Mouse (Mus musculus) MEL (cell line): ENCODE results near the gene H2-Ob. TPM values are rescaled to one million over a fixed set of nuclear protein-coding genes. Genes with fewer than 3 reads are reported as not detected.

Source experiments
- DNase-seq: peaks from one replicate; pipeline ENCODE4 v3.0.0; 2011; ENCODE audit warnings: low read depth, low spot score
- H3K27ac ChIP-seq: 2 replicates; pipeline ENCODE4 v1.5.1; 2012; ENCODE audit warnings: low read depth, mild to moderate bottlenecking, control low read depth, low read length, moderate library complexity; ENCODE audit not compliant: control insufficient read depth
- H3K27me3 ChIP-seq, 2 experiments: fragments of 150-350 bp in 1 of 2; sonication (generic) in 1 of 2; 2 replicates each; pipeline ENCODE4 v1.6.1; 2012; ENCODE audit warnings: low read length in 2 of 2, mild to moderate bottlenecking in 2 of 2, improper control_type of control experiment in 1 of 2, moderate library complexity in 1 of 2; ENCODE audit not compliant: insufficient read depth in 2 of 2, control insufficient read depth in 1 of 2
- H3K36me3 ChIP-seq, 2 experiments: 2 replicates each; pipeline ENCODE4 v1.6.1; 2012 to 2014; ENCODE audit warnings: low read length in 2 of 2, improper control_type of control experiment in 1 of 2, inconsistent platforms in 1 of 2, mild to moderate bottlenecking in 1 of 2; ENCODE audit not compliant: insufficient read depth in 2 of 2, control insufficient read depth in 1 of 2
- H3K4me1 ChIP-seq, 2 experiments: fragments of 150-350 bp in 1 of 2; sonication (generic) in 1 of 2; 2 replicates each; pipeline ENCODE4 v1.6.1; 2012; ENCODE audit warnings: low read length in 2 of 2, improper control_type of control experiment in 1 of 2, mild to moderate bottlenecking in 1 of 2; ENCODE audit not compliant: insufficient read depth in 2 of 2, control insufficient read depth in 1 of 2
- H3K4me3 ChIP-seq, 2 experiments: fragments of 150-350 bp in 1 of 2; sonication (generic) in 1 of 2; 2 replicates each; pipeline ENCODE4 v1.5.1; 2012; ENCODE audit warnings: low read depth in 2 of 2, low read length in 2 of 2, mild to moderate bottlenecking in 2 of 2, moderate library complexity in 2 of 2, control low read depth in 1 of 2, improper control_type of control experiment in 1 of 2; ENCODE audit not compliant: control insufficient read depth in 1 of 2, insufficient read depth in 1 of 2
- H3K79me2 ChIP-seq: 2 replicates; pipeline ENCODE4 v1.6.1; 2012; ENCODE audit warnings: mild to moderate bottlenecking, low read length, moderate library complexity; ENCODE audit not compliant: control insufficient read depth, poor library complexity, insufficient read depth
- H3K9ac ChIP-seq: 2 replicates; pipeline ENCODE4 v1.6.1; 2012; ENCODE audit warnings: low read depth, mild to moderate bottlenecking, control low read depth, low read length, moderate library complexity; ENCODE audit not compliant: control insufficient read depth, poor library complexity, severe bottlenecking
- H3K9me3 ChIP-seq: fragments of 150-350 bp; sonication (generic); replicated peaks from 2 replicates; pipeline ENCODE4 v1.6.1; 2012; ENCODE audit warnings: mild to moderate bottlenecking, low read length, improper control_type of control experiment, moderate library complexity; ENCODE audit not compliant: insufficient read depth
- CHD1 ChIP-seq: IDR thresholded peaks from 2 replicates; pipeline ENCODE4 v1.6.1; 2012; ENCODE audit warnings: low read depth, mild to moderate bottlenecking, inconsistent platforms, low read length, improper control_type of control experiment
- CHD2 ChIP-seq: IDR thresholded peaks from 2 replicates; pipeline ENCODE4 v1.6.1; 2011; ENCODE audit warnings: low read length, improper control_type of control experiment
- E2F4 ChIP-seq: IDR thresholded peaks from 2 replicates; pipeline ENCODE4 v1.6.1; 2011; ENCODE audit warnings: low read depth, low read length, improper control_type of control experiment, borderline replicate concordance
- ELF1 ChIP-seq: IDR thresholded peaks from 2 replicates; pipeline ENCODE4 v1.6.1; 2014; ENCODE audit warnings: low read depth, mild to moderate bottlenecking, inconsistent platforms, low read length, improper control_type of control experiment, moderate library complexity
- ETS1 ChIP-seq: IDR thresholded peaks from 2 replicates; pipeline ENCODE4 v1.6.1; 2012; ENCODE audit warnings: low read depth, mild to moderate bottlenecking, inconsistent platforms, low read length, improper control_type of control experiment, moderate library complexity
- GABPA ChIP-seq: IDR thresholded peaks from 2 replicates; pipeline ENCODE4 v1.6.1; 2012; ENCODE audit warnings: low read depth, mild to moderate bottlenecking, inconsistent platforms, low read length, improper control_type of control experiment, moderate library complexity
- GATA1 ChIP-seq: IDR thresholded peaks from 2 replicates; pipeline ENCODE4 v1.6.1; 2011; ENCODE audit warnings: low read depth, low read length, improper control_type of control experiment
- JUND ChIP-seq: IDR thresholded peaks from 2 replicates; pipeline ENCODE4 v1.6.1; 2011; ENCODE audit warnings: low read depth, mild to moderate bottlenecking, improper control_type of control experiment, low read length
- KAT2A ChIP-seq: conservative IDR thresholded peaks from 2 replicates; pipeline ENCODE4 v1.6.1; 2012; ENCODE audit warnings: low read depth, low read length, improper control_type of control experiment, inconsistent platforms
- MAFK ChIP-seq: IDR thresholded peaks from 2 replicates; pipeline ENCODE4 v1.6.1; 2011; ENCODE audit warnings: low read depth, mild to moderate bottlenecking, low read length, improper control_type of control experiment, borderline replicate concordance
- MAX ChIP-seq: IDR thresholded peaks from 2 replicates; pipeline ENCODE4 v1.6.1; 2011; ENCODE audit warnings: low read length, improper control_type of control experiment
- MXI1 ChIP-seq: IDR thresholded peaks from 2 replicates; pipeline ENCODE4 v1.6.1; 2011; ENCODE audit warnings: mild to moderate bottlenecking, low read depth, low read length, improper control_type of control experiment
- MYB ChIP-seq: IDR thresholded peaks from 2 replicates; pipeline ENCODE4 v1.6.1; 2011; ENCODE audit warnings: mild to moderate bottlenecking, low read depth, low read length, improper control_type of control experiment
- NRF1 ChIP-seq: IDR thresholded peaks from 2 replicates; pipeline ENCODE4 v1.6.1; 2014; ENCODE audit warnings: low read depth, mild to moderate bottlenecking, inconsistent platforms, low read length, improper control_type of control experiment, moderate library complexity; ENCODE audit not compliant: poor library complexity, insufficient read depth, severe bottlenecking
- POLR2A ChIP-seq, 2 experiments: IDR thresholded peaks; 2 replicates each; pipeline ENCODE4 v1.6.1; 2011 to 2012; ENCODE audit warnings: low read length in 2 of 2, mild to moderate bottlenecking in 2 of 2, control low read depth in 1 of 2, improper control_type of control experiment in 1 of 2, low read depth in 1 of 2, moderate library complexity in 1 of 2; ENCODE audit not compliant: control insufficient read depth in 1 of 2, insufficient read depth in 1 of 2, poor library complexity in 1 of 2
- POLR2AphosphoS2 ChIP-seq: IDR thresholded peaks from 2 replicates; pipeline ENCODE4 v1.6.1; 2011; ENCODE audit warnings: low read length, improper control_type of control experiment
- POLR2AphosphoS5 ChIP-seq: IDR thresholded peaks from 2 replicates; pipeline ENCODE4 v1.6.1; 2012; ENCODE audit warnings: low read depth, borderline replicate concordance, mild to moderate bottlenecking, inconsistent platforms, low read length, moderate library complexity, mixed read lengths
- RAD21 ChIP-seq: IDR thresholded peaks from 2 replicates; pipeline ENCODE4 v1.6.1; 2011; ENCODE audit warnings: mild to moderate bottlenecking, low read depth, low read length, improper control_type of control experiment
- RCOR1 ChIP-seq: IDR thresholded peaks from 2 replicates; pipeline ENCODE4 v1.6.1; 2012; ENCODE audit warnings: low read depth, mild to moderate bottlenecking, inconsistent platforms, low read length, improper control_type of control experiment
- TCF12 ChIP-seq: IDR thresholded peaks from 2 replicates; pipeline ENCODE4 v1.6.1; 2014; ENCODE audit warnings: low read depth, mild to moderate bottlenecking, inconsistent platforms, low read length, improper control_type of control experiment, moderate library complexity
- UBTF ChIP-seq: IDR thresholded peaks from 2 replicates; pipeline ENCODE4 v1.6.1; 2012; ENCODE audit warnings: low read depth, mild to moderate bottlenecking, inconsistent platforms, low read length, improper control_type of control experiment, moderate library complexity, borderline replicate concordance; ENCODE audit not compliant: insufficient read depth
- USF1 ChIP-seq: IDR thresholded peaks from 2 replicates; pipeline ENCODE4 v1.6.1; 2014; ENCODE audit warnings: low read depth, mild to moderate bottlenecking, inconsistent platforms, low read length, improper control_type of control experiment, moderate library complexity
- ZC3H11A ChIP-seq: IDR thresholded peaks from 2 replicates; pipeline ENCODE4 v1.6.1; 2012; ENCODE audit warnings: low read depth, mild to moderate bottlenecking, inconsistent platforms, low read length, improper control_type of control experiment
- ZKSCAN1 ChIP-seq: IDR thresholded peaks from 2 replicates; pipeline ENCODE4 v1.6.1; 2012; ENCODE audit warnings: low read depth, mild to moderate bottlenecking, inconsistent platforms, low read length, improper control_type of control experiment, moderate library complexity
- ZMIZ1 ChIP-seq: IDR thresholded peaks from 2 replicates; pipeline ENCODE4 v1.6.1; 2012; ENCODE audit warnings: low read depth, mild to moderate bottlenecking, inconsistent platforms, low read length, improper control_type of control experiment, moderate library complexity
- ZNF384 ChIP-seq: IDR thresholded peaks from 2 replicates; pipeline ENCODE4 v1.6.1; 2012; ENCODE audit warnings: low read depth, mild to moderate bottlenecking, inconsistent platforms, low read length, improper control_type of control experiment
- polyA plus RNA-seq, 2 experiments: library from polyadenylated mRNA; stranded (reverse) in 1 of 2; unstranded in 1 of 2; fragments of >175 nt in 1 of 2; fragments of >200 nt in 1 of 2; gene quantifications; 2 replicates each; pipeline versions ENCODE4 v1.2.1 to v1.2.4; 2012; ENCODE audit warnings: low replicate concordance in 2 of 2, low read depth in 1 of 2; ENCODE audit not compliant: insufficient read length in 2 of 2, insufficient read depth in 1 of 2, missing spikeins in 1 of 2
- total RNA-seq: library from RNA; depleted of rRNA; stranded (reverse); fragments of 300-350 nt; gene quantifications from 2 replicates; pipeline ENCODE4 v1.2.3, GENCODE M21; 2012

Gene H2-Ob
- total and polyA plus RNA-seq, 3 experiments = 0.81 to 2.0 TPM; not detected in 1

- no peaks in the 10 kb centered on the region for H3K4me1 ChIP-seq
- H3K27me3 ChIP-seq = peaks cover 0 to 1% of the 10 kb centered on the region in 2 experiments; a peak in 2 of 4 replicates
- no peak overlapping the region for H3K9ac ChIP-seq
- no peak for TF ChIP-seq USF1
- no peak for TF ChIP-seq POLR2AphosphoS2
- no peak for TF ChIP-seq MYB
- TF ChIP-seq ETS1 = no peak
- TF ChIP-seq KAT2A = no peak
- TF ChIP-seq JUND = no peak
- TF ChIP-seq MAX = no peak
- TF ChIP-seq ZMIZ1 = no peak
- no peak for TF ChIP-seq GABPA
- TF ChIP-seq TCF12 = no peak
- no peak for TF ChIP-seq CHD1
- no peak for TF ChIP-seq ZNF384
- TF ChIP-seq ZKSCAN1 = no peak
- no peak overlapping the region for H3K4me3 ChIP-seq
- H3K9me3 ChIP-seq = no peaks in the 10 kb centered on the region
- no peaks in the 10 kb centered on the region for H3K36me3 ChIP-seq
- no peaks in the 10 kb centered on the region for H3K79me2 ChIP-seq
- H3K27ac ChIP-seq = no peak overlapping the region
- no peak for DNase-seq
Measured at GRCm38 (mm10) chr17:34286999-34287398, 48.3 kb downstream of the H2-Ob start.

GRCm38 (mm10) chr17:34287648-34288047, 48.9 kb downstream of the H2-Ob start, which contains the start of gene H2-Aa:
Gene H2-Aa, minus strand, starts transcription at chr17:34287823.
- Histone ChIP-seq H3K79me2 (no peaks in the 10 kb centered on the region), H3K4me1 (no peaks in the 10 kb centered on the region), H3K27me3 (peaks cover 0 to 1% of the 10 kb centered on the region in 2 experiments; a peak in 2 of 4 replicates), H3K9me3 (no peaks in the 10 kb centered on the region), H3K9ac (no peak within 1 kb of the TSS), H3K36me3 (no peaks in the 10 kb centered on the region), H3K4me3 (no peak within 1 kb of the TSS), H3K27ac (no peak within 1 kb of the TSS)
- peak; percentile 77 for DNase-seq
- TF ChIP-seq KAT2A = no peak
- peak; percentile 85 for TF ChIP-seq CHD2
- no peak for TF ChIP-seq ZMIZ1
- TF ChIP-seq ELF1 = no peak

DNA sequence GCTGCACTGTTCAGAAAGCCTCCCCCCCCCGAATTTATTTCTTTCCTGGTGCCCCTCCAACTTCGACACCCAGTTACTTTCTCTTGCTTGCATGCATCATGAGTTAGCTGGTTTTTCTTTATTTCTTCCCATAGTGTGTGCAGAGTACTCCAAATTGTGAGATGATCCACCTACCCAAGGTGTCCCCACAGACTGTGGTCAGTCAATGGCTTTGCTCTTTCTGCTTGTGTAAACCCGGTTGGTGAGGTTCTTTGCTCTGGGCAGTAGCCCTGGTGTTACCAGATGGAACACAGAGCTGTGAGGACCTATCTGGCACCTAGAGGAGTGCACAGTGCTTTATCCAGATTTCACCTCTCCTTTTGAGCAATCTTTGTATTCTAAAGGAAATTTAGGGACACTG, 49.4 kb downstream of the H2-Ob start:
- H3K9ac ChIP-seq = no peak overlapping the region
- no peaks in the 10 kb centered on the region for H3K9me3 ChIP-seq
- no peak for DNase-seq
- H3K27me3 ChIP-seq = peaks cover 0 to 1% of the 10 kb centered on the region in 2 experiments; a peak in 2 of 4 replicates
- H3K79me2 ChIP-seq = no peaks in the 10 kb centered on the region
- H3K4me3 ChIP-seq = no peak overlapping the region
- H3K4me1 ChIP-seq = no peaks in the 10 kb centered on the region
- no peaks in the 10 kb centered on the region for H3K36me3 ChIP-seq
- no peak overlapping the region for H3K27ac ChIP-seq
- no peak for TF ChIP-seq MXI1
- no peak for TF ChIP-seq RAD21
- TF ChIP-seq UBTF = no peak
- TF ChIP-seq POLR2A (IDR thresholded peaks at IDR 0.05; ENCODE audit: control insufficient read depth in 1 of 2, insufficient read depth in 1 of 2, low read depth in 1 of 2, low read length in 2 of 2, poor library complexity in 1 of 2) = no peak
- no peak for TF ChIP-seq ZMIZ1
- TF ChIP-seq POLR2AphosphoS5 = no peak
- no peak for TF ChIP-seq MAFK
- TF ChIP-seq NRF1 = no peak
- TF ChIP-seq MAX = no peak
- no peak for TF ChIP-seq RCOR1
- TF ChIP-seq KAT2A = no peak
- no peak for TF ChIP-seq ZC3H11A
- TF ChIP-seq MYB = no peak
- TF ChIP-seq GATA1 = no peak
- TF ChIP-seq CHD1 = no peak
- TF ChIP-seq E2F4 = no peak
